Mouse (Mus musculus) gastrocnemius, adult 18-20 months (tissue): ENCODE results near the gene Ankrd34c. TPM values are rescaled to one million over a fixed set of nuclear protein-coding genes. Genes with fewer than 3 reads are reported as not detected.

ENCODE experiments used
- DNase-seq: peaks from one replicate; pipeline ENCODE4 v3.0.0; 2021; ENCODE audit warnings: low spot score
- long read RNA-seq, 2 experiments: library from polyadenylated mRNA; stranded (forward); transcript quantifications; one replicate each; pipeline ENCODE4 v2.0.0; 2021
- total RNA-seq, 2 experiments: library from RNA; stranded (reverse); gene quantifications; 2 replicates each; pipeline ENCODE4 v1.2.3; 2021

Ankrd34c gene
- not detected for total RNA-seq
- long read RNA-seq, experiment 1 = 0 reads
- long read RNA-seq, experiment 2 = 0 reads

DNA sequence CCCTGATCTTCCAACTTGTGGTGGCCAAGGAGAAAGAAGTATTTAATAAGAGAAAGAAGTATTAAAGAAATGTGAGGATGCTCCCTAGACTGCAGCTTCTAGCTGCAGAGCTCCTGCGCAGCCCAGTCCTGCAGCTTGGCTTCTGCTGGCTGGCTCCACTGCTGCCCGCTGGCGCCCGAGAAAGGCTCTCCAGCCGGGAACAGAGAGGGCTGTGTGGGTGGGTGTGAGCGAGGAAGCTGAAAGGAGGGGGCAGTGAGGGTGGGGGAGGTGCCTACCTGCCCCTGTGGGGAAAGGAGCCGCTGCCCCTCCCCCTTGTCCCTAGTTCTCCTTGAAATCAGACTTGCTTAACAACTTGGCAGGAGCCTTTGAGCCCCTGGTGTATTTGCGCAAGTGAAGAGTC, at the start of gene Ankrd34c:
Ankrd34c (minus strand) TSS at position 181 of the 400 bp plus-strand sequence.
- DNase-seq = no peak

DNA sequence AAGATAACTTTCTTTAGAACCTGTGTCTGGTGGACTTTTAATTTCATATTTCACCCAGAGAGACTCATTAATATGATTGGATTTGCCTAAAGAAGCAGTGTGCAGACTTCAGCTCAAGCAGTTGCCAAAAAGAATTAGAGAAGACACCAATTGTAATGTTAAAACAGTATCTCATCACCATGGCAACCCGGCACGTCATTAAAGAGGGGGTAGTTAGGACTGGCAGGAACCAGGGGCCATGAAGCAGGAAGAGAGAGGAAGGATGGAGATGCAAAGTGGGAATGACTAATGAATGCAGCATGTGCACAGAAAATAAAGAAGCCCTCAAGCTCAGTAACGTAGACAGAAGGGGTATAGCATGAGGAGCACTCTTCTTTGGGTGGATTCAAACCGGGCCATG, 49.3 kb upstream of the Ankrd34c start:
- no peak for DNase-seq

DNA sequence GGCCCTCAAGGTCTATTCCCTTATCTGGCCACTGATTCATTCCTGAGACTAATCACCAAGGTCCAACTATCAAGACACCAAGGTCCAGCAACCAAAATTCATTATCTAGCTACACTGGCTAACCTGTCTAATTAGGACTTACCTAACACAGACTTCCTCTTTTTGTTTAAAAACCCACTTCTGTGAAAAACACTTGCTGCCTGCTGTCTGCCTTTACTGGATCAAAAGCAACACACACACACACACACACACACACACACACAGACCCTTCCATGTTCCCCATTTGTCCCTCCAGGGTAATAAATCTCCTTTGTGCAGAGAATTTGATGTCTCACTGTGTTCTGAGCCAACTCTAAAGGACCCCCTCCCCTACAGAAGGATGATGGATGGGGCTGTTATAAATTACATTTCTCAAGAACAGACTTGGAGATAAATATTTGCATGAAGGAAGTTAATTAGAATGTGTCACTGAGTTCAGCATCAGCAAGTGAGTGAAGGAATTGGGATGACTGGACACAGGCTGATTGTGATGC, 43.2 kb upstream of the Ankrd34c start:
- no peak for DNase-seq

DNA sequence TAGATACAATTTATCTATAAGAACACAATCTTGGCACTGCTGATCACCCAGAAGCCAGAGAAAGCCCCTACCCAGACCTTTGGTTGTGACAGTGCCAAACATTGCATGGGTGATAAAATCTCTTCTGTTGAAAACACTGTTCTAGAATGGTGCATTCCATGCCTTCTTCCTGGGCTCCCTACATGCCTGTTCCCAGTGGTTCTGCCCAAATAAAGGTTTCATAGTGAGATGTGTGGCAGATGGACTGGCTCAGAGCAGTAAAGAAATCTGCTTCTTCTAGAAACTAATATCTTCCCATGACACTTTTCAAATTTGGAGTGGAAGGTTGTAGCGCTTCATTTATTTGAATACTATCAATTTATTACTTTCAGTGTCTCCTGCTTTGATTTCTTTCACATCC, 41.0 kb upstream of the Ankrd34c start:
- no peak for DNase-seq

DNA sequence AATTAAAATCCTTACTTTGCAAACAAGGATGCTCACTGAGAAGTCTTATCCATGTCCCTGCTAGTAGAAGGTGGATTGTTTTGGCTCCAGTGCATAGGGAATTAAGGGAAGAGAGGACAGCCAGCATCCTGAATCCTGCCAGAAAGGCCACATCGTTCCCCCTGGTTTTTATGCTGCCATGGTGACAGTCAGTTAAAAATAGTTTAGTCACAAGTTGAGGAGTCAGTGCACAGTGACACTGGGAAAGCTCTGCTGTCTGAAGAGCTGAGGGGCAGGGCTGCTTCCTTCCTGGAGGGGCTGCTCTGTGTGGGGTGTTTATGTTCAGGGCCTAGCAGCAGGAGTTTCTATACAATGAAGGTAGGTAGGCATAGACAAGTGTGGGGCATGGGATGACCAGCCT, 32.9 kb upstream of the Ankrd34c start:
- DNase-seq = peak; percentile 60

DNA sequence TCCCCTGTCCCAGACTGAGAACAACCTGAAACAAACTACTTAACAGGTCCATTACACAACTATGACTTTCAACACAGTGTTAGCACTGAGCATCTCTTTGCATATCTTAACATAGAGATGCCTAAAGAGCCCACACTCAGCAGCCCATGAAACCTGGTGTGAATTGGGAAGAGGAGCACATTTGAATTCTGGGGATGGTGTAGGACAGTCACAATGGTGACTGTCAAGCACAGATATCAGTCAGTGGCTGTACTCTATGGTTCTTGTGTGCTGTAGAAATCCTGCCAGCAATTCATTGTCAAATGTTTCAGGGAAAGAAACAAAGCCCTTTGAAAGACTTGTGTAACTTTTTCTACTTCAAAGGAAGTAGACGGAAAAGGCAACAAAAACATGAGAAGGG, 23.7 kb upstream of the Ankrd34c start:
- DNase-seq = no peak

DNA sequence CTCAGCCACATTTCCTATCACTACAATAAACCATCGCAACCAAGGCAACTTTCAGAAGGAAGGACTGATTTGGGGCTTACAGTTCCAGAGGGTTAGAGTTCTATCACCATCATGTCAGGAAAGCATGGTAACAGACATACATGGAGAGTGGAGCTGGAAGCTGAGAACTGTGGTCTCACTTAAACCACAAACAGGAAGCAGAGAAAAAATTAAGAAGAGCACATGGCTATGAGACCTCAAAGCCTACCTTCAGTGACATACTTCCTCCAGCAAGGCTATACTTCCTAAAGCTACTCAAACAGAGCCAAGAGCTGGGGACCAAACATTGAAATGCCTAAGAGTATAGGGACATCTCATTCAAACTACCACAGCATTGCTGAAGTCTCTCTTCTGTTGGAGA, 20.3 kb upstream of the Ankrd34c start:
- DNase-seq = no peak

DNA sequence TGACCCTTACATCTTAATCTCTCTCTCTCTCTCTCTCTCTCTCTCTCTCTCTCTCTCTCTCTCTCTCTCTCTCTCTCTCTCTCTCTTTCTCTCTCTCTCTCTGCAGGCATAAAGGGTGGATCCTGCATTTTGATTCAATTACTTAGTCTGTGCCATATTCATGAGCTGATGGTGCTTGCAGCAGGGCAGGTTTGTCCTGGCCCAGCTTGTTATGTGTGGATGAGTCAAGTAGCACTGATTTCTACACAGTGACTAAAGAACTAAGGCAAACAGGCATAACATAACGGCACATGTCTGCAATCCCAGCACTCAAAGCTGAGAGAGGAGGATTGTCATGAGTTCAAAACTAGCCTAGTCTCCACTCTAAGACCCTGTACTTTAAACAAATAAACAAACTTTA, 19.9 kb upstream of the Ankrd34c start:
- DNase-seq = no peak

DNA sequence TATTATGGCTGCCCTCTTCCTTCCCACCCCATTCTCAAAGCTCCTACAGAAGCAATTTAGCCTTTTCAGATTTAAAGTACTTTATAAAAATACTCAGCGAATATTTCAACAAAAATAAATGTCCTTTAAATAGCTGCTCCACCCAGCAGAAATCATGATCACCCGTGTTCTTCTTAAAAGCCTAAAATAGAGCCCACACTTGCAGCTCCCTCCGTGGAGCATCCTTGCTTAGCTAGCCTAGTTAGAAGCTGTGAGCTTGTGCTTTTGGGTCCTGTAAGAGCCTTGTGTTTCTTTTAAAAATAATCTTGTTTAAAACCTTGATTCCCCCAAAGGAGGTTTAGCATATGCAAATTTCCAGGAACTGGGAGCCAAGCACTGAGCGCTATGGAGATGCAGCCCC, 19.3 kb upstream of the Ankrd34c start:
- no peak for DNase-seq

DNA sequence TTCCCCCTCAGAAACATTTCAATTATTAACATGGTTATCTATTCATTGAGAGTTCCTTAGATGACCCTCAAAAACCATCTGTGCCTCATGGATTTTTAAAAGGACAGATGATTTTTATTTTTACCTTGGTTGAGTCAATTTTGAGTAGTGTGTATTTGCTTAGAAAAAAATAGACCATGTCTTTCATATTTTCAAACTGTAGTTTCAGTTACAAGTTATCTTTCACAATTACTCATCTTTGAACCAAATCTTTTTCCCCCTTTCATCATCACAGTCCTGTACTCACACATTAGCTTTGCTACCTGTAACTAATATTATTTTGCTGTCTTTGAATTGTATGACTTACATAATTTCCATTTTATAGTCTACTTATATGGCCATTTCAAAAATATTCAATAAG, 1.8 kb upstream of the Ankrd34c start:
- DNase-seq = no peak

DNA sequence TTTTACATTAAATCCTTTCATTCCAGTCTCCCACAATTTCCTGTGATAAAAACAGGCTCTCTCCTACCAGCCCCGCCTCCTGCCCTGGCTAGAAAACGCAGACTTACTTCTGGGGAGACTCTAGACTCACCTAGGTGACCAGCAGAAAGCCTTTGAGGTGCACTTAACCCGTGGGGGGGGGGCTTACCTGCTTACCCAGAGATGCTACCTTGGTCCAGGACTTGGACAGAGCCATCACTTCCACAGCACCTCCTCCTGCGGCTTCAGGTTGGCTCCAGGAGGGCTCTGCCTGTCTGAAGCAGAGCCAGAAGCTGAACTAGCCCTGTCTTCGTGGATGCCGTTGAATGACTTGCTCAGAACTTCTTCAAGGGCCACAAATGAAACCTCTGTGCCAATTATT, 387 bp downstream of the Ankrd34c start:
- no peak for DNase-seq

DNA sequence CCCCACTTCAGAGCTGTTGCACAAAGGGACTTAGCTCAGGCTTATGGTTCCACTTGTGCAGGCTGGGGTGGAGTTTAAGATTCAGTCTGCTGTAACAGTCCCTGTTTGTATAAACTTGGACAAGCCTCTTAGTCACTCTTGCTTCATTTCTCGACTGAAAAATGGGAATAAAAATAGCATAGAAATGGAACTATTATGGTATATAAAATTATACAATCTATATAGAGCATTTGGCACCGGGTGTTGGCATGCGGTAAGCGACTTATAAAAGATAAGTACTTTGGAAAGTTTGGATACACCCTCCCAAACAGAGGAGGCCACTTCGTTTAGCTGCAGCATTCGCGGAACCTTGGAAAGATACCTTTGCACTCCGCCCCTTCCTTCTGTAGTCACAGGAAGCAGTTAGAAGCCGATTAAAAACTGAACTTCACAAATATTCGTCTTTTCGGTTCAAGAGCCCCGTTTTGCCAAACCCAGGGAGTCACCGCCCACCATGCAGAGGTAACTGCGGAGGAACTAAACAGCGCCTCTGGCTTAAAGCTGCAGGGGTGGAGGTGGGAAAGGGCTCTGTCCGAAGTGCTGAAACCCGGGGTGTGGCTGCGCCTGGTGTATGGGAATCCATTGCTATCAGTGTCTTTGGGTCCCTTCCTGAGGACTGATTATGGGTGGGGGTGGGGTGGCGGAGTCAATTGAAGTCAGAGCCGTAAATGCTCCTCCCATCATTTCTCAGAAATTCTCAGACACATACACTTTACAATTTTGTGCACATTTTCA, 1.2 kb downstream of the Ankrd34c start:
- DNase-seq = no peak

DNA sequence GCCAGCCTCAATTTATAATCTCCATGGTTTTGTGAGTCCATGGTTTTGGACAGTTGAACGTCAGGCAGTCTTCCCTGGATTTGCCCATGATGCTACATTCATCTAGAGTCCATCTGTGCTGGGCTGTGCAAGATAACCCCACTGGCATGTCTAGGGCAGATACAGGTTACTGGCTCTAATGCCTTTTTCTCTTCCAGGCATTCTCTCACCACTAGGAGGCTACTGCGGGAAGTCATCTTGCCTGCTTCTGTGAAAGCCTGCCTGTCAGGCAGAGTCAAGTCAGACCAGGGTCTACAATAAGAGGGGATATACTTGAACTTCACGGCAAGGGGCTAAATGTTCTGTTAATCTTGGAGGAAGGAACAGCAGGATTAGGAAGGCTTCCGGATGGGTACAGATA, 31.4 kb downstream of the Ankrd34c start:
- peak; percentile 3 for DNase-seq

DNA sequence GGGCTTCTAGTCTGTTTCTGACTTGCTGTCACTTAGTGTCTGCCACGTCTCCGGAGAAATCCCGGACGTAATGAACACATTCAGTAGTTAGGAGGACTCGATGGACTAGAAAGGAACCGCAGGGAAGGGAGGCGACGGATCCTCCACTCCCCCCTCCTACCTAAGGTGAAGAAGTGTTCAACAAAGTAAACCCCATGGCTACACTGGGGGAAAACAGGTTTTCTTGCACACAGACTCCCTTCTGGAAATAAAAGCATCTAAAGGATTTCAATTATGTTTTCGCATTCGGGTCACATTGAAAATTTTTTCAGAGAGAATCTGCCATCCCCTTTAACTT, 33.1 kb downstream of the Ankrd34c start:
- DNase-seq = no peak

DNA sequence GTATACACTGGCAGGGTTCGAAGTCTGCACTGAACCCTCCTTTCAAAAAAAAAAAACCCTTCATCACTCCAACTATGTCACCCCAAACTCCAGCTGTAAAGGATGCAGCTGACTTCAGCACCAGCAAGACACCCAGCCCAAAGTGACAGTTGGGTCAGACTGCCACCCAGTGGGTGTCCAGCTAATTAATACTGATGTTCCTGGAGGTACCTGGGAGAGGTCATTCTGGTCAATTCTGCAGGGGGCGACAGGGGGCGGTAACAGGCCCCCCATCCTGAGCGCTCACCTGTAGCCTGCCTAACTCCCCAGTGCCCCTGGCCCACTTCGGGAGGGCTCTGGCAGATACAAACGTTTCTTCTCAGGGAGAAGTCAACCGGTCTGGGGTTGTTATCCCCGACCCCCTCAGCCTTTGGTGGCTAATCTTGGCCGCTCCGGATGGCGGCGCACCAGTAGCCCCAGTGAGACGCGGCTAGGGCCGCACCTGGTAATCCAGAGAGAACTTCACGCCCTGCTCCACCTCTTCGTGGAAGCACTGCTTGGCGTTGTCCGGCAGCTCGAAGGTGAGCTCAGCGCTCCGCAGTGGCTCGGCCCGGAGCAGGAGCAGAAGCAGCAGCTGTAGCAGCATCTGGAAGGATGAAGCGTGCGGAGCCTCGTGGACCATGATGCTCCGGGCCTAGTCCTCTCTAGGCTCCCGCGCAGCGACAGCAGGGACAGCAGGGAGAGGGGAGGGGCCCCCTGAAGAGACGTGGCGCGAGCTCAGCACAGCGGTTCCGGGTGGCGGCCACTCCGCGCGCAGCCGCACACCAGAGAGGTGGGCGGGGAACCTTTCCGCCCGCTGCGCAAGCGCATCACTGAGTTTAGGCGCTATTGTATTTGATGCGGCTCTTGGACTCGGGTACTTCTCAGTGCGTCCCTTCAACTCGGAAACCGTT, 33.7 kb downstream of the Ankrd34c start, which contains the start of gene Tmed3:
Tmed3 (minus strand) TSS at position 804 of the 932 bp plus-strand sequence.
- peak; percentile 89 for DNase-seq

DNA sequence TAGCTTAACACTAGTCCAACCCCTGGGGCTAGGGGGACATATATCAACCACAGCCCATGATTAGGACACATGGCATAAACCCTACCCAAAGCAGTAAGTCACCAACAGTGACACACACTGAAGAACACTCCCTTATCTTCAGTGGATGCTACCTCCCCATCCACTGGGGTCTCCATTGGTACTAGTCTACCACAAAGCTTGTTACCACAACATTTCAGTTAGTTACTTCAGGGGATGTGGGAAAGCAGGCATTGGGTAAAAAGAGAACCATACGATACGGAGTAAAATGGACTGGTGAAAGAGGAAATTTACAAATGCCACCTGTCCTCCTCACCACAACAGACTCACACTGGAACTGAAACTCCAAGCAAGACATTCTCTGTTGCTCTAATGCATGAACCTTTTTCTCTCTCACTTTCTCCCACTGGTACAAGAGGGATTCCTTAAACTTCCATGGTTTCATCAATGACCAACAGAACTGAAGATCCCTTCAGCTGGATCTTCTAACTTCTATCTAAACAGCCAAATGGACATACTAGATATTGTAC, 37.3 kb downstream of the Ankrd34c start:
- DNase-seq = no peak

DNA sequence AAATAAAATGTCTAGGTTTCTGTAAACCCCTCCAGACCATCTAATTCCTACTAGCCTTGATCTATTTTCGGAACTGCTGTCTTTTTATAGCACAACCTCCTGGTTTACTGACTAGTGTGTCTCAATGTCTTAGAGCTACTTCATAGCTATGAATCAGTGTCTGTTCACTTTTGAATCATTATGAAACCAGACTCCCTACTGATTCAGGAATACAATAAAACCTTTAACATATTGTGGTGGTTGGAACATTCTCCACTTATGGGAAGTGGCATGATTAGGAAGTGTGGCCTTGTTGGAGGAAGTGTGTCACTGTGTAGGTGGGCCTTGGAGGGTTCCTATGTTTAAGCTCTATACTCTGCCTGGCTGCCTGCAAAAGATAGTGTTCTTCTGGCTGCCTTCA, 43.1 kb downstream of the Ankrd34c start:
- DNase-seq = no peak

DNA sequence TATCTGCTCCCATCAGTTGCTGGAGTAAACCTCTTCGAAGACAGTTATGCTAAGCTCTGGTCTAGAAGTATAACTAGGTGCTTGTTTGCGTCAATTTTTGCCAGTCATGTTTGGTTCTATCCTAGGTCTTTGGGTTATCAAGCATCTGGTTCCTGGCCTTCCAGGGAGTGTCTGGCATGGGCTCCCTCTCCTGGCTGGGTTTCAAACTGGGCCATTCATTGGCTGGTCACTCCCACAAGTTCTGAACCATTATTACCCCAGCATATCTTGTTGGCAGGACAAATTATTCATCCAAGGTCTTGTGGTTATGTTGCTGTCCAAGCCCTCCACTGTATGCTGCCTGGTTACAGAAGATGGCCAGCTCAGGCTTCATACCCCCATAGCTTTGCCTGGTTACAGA, 44.6 kb downstream of the Ankrd34c start:
- DNase-seq = no peak

DNA sequence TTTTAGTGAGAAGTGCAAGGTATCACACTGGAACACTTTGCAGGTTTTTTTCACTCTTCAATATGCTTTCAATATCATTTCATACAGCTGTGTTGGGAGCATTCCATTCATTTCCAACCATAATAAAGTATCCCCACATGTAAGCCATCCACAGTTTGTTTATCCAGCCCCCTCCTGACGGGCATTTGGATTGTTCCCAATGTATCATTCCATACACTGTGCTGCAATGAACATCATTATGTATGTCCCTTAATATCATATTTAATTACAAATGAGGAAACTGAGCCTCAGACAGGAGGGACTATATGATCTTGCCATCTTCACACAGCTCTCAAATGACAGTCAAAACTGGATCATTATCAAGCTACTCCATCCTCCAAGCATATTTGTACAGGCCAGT, 49.1 kb downstream of the Ankrd34c start:
- no peak for DNase-seq

DNA sequence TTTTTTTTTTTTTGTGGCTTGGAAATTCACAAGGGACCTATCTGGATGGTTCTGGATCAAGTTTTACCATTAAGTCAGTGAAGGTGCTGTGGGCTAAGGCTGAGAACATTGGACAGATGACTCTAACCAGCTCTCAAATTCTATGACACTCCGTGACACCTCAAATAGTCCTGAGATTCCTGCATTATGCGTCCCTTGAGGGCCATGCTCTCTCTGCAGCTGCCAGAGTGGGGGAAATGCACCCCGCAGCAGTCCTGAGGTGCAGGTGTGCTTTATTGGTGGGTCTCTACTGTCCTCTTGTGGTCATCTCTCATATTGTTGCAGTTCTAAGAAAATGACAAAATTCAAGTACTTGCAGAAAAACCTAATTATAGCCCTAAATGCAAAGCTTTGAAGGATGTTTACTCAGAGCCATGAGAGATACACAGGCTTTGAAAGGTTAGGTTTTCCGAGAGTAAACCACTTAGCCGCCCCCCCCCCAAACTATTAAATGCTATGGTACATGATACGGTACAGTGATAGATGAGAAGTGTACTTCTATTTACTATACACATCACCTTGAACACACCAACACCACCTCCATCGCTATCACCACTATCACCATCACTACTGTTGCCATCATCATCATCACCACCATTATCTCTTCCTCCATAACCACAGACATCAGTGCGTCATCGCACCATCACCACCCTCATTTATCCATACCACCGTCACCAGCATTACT, 50.6 kb downstream of the Ankrd34c start:
- no peak for DNase-seq

DNA sequence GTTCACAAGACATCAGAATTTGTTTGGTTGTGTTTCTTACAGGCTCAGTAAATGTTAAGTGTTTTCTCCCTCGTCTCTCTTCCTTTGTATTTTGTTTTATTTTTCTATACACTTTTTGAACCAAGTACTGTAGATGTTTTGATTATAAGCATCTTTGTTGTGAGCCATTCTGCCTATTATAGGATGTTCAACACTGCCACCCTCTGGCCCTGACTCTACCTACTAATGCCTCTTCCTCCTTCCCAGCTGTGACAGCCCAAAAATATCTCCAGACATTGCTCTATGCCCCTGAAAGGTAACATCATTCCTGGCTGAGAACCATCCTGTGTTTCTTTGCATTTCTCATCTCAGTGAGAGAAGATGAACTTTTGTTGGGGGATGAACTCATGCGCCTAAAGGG, 52.0 kb downstream of the Ankrd34c start:
- DNase-seq = no peak
